Mouse (Mus musculus): ENCODE results near the gene 2210016L21Rik. TPM values are rescaled to one million over a fixed set of nuclear protein-coding genes. Genes with fewer than 3 reads are reported as not detected.

Gene 2210016L21Rik
- polyA plus RNA-seq, 1 experiment, result 20.6 TPM

- Histone ChIP-seq H3K79me2 (ENCODE audit: control insufficient read depth, insufficient read depth) (no peaks in the 10 kb centered on the region), H3K27me3 (ENCODE audit: control insufficient read depth, insufficient read depth, insufficient read length) (no peaks in the 10 kb centered on the region), H3K36me3 (ENCODE audit: control insufficient read depth, insufficient read depth) (no peaks in the 10 kb centered on the region), H3K4me3 (ENCODE audit: insufficient read depth, poor library complexity, severe bottlenecking) (no peak overlapping the region), H3ac (ENCODE audit: control insufficient read depth, insufficient read length, low read depth) (no peak overlapping the region), H3K79me3 (ENCODE audit: low read depth) (no peaks in the 10 kb centered on the region)
- TF ChIP-seq MYOD1 (IDR thresholded peaks at IDR 0.05; ENCODE audit: control insufficient read depth, insufficient read length, low read depth) (no peak), USF1 (IDR thresholded peaks at IDR 0.05; ENCODE audit: low read depth) (no peak), CTCF (IDR thresholded peaks at IDR 0.05; ENCODE audit: control insufficient read depth, insufficient read depth, insufficient read length) (peak; percentile 31), MAX (IDR thresholded peaks at IDR 0.05) (no peak), MYOG (IDR thresholded peaks at IDR 0.05; ENCODE audit: control insufficient read depth, extremely low read depth, insufficient read length) (no peak), FOSL1 (IDR thresholded peaks at IDR 0.05; ENCODE audit: insufficient read depth, low read length, poor library complexity, severe bottlenecking) (no peak), CEBPB (IDR thresholded peaks at IDR 0.05; ENCODE audit: low read depth) (no peak)
These were observed 39.5 kb upstream of the 2210016L21Rik start for GRCm38 (mm10) chr5:114902413-114902812.

DNA sequence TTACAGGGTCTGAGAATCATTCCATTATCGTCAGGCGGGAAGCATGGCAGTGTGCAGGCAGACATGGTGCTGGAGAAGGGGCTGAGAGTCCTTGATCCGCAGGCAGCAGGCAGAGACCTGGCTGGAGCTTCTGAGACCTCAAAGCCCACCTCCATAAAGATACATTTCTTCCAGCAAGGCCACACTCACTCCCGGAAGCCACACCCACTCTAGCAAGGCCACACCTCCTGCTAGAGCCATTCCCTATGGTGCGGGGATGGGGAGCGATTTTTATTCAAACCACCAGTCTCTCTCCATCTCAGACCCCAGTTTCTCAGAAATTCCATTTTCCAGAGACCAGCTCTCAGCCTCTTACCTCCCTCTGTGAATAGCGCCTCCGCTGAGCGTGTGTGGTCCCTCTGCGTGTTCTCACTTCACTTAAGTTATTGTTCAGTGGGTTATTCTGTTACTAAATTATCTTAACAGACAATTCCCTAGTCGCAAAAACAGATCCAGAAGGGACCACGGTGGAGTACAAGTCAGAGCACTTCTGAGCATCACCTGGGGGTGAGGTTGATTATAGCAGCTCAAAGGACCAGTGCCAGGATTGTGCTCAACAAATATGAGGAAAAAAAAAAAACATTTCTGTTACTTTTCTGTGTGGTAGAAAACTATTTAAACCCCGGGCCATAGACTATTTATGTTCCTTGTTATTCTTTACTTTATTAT, 33.2 kb upstream of the 2210016L21Rik start:
- Histone ChIP-seq H3K4me3 (ENCODE audit: insufficient read depth, poor library complexity, severe bottlenecking) (no peak overlapping the region), H3K79me2 (ENCODE audit: control insufficient read depth, insufficient read depth) (no peaks in the 10 kb centered on the region), H3K36me3 (ENCODE audit: control insufficient read depth, insufficient read depth) (no peaks in the 10 kb centered on the region), H3ac (ENCODE audit: control insufficient read depth, insufficient read length, low read depth) (no peak overlapping the region), H3K27me3 (ENCODE audit: control insufficient read depth, insufficient read depth, insufficient read length) (no peaks in the 10 kb centered on the region), H3K79me3 (ENCODE audit: low read depth) (no peaks in the 10 kb centered on the region)
- TF ChIP-seq FOSL1 (IDR thresholded peaks at IDR 0.05; ENCODE audit: insufficient read depth, low read length, poor library complexity, severe bottlenecking) (no peak), MYOD1 (IDR thresholded peaks at IDR 0.05; ENCODE audit: control insufficient read depth, insufficient read length, low read depth) (no peak), USF1 (IDR thresholded peaks at IDR 0.05; ENCODE audit: low read depth) (no peak), MAX (IDR thresholded peaks at IDR 0.05) (no peak), CEBPB (IDR thresholded peaks at IDR 0.05; ENCODE audit: low read depth) (no peak), CTCF (IDR thresholded peaks at IDR 0.05; ENCODE audit: control insufficient read depth, insufficient read depth, insufficient read length) (no peak), MYOG (IDR thresholded peaks at IDR 0.05; ENCODE audit: control insufficient read depth, extremely low read depth, insufficient read length) (no peak)

DNA sequence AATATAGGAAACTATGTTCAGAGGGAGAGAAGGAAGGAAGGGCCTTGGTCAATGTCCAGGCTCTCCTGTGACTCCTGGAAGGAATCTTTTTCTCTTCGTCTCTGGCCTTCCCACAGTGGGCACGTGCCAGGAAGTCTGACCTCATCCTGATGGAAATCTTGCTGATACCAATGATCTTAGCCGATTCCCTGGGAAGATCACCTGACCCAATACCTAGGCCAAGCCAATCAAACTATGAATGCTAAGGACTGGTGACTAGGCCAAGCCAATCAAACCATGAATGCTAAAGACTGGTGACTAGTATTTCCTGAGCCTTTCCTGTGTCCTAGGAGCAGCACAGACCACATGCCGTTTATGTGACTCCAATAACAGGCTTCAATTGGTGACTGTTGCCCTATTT, 28.3 kb upstream of the 2210016L21Rik start:
- TF ChIP-seq USF1 (IDR thresholded peaks at IDR 0.05; ENCODE audit: low read depth) (no peak), MYOG (IDR thresholded peaks at IDR 0.05; ENCODE audit: control insufficient read depth, extremely low read depth, insufficient read length) (no peak), MYOD1 (IDR thresholded peaks at IDR 0.05; ENCODE audit: control insufficient read depth, insufficient read length, low read depth) (no peak), FOSL1 (IDR thresholded peaks at IDR 0.05; ENCODE audit: insufficient read depth, low read length, poor library complexity, severe bottlenecking) (no peak), CEBPB (IDR thresholded peaks at IDR 0.05; ENCODE audit: low read depth) (no peak), CTCF (IDR thresholded peaks at IDR 0.05; ENCODE audit: control insufficient read depth, insufficient read depth, insufficient read length) (no peak), MAX (IDR thresholded peaks at IDR 0.05) (no peak)
- H3K79me2 ChIP-seq (ENCODE audit: control insufficient read depth, insufficient read depth), result no peaks in the 10 kb centered on the region
- no peak overlapping the region for H3K4me3 ChIP-seq (ENCODE audit: insufficient read depth, poor library complexity, severe bottlenecking)

GRCm38 (mm10) chr5:114914855-114915254, 27.1 kb upstream of the 2210016L21Rik start:
- TF ChIP-seq MYOG (IDR thresholded peaks at IDR 0.05; ENCODE audit: control insufficient read depth, extremely low read depth, insufficient read length), result no peak
- no peak for TF ChIP-seq USF1 (IDR thresholded peaks at IDR 0.05; ENCODE audit: low read depth)
- no peak for TF ChIP-seq MAX (IDR thresholded peaks at IDR 0.05)
- no peak for TF ChIP-seq FOSL1 (IDR thresholded peaks at IDR 0.05; ENCODE audit: insufficient read depth, low read length, poor library complexity, severe bottlenecking)
- Histone ChIP-seq H3K79me3 (ENCODE audit: low read depth) (no peaks in the 10 kb centered on the region), H3K36me3 (ENCODE audit: control insufficient read depth, insufficient read depth) (no peaks in the 10 kb centered on the region), H3K27me3 (ENCODE audit: control insufficient read depth, insufficient read depth, insufficient read length) (no peaks in the 10 kb centered on the region), H3ac (ENCODE audit: control insufficient read depth, insufficient read length, low read depth) (no peak overlapping the region), H3K79me2 (ENCODE audit: control insufficient read depth, insufficient read depth) (no peaks in the 10 kb centered on the region), H3K4me3 (ENCODE audit: insufficient read depth, poor library complexity, severe bottlenecking) (no peak overlapping the region)

More for the DNA sequence above, 28.3 kb upstream of the 2210016L21Rik start:
- Histone ChIP-seq H3K36me3 (ENCODE audit: control insufficient read depth, insufficient read depth) (no peaks in the 10 kb centered on the region), H3K27me3 (ENCODE audit: control insufficient read depth, insufficient read depth, insufficient read length) (no peaks in the 10 kb centered on the region), H3ac (ENCODE audit: control insufficient read depth, insufficient read length, low read depth) (no peak overlapping the region), H3K79me3 (ENCODE audit: low read depth) (no peaks in the 10 kb centered on the region)

- Histone ChIP-seq H3K36me3 (ENCODE audit: control insufficient read depth, insufficient read depth) (no peaks in the 10 kb centered on the region), H3K79me2 (ENCODE audit: control insufficient read depth, insufficient read depth) (no peaks in the 10 kb centered on the region), H3K79me3 (ENCODE audit: low read depth) (no peaks in the 10 kb centered on the region), H3ac (ENCODE audit: control insufficient read depth, insufficient read length, low read depth) (no peak overlapping the region), H3K4me3 (ENCODE audit: insufficient read depth, poor library complexity, severe bottlenecking) (no peak overlapping the region), H3K27me3 (ENCODE audit: control insufficient read depth, insufficient read depth, insufficient read length) (no peaks in the 10 kb centered on the region)
- TF ChIP-seq MYOD1 (IDR thresholded peaks at IDR 0.05; ENCODE audit: control insufficient read depth, insufficient read length, low read depth) (no peak), MYOG (IDR thresholded peaks at IDR 0.05; ENCODE audit: control insufficient read depth, extremely low read depth, insufficient read length) (no peak), CTCF (IDR thresholded peaks at IDR 0.05; ENCODE audit: control insufficient read depth, insufficient read depth, insufficient read length) (no peak), FOSL1 (IDR thresholded peaks at IDR 0.05; ENCODE audit: insufficient read depth, low read length, poor library complexity, severe bottlenecking) (no peak), CEBPB (IDR thresholded peaks at IDR 0.05; ENCODE audit: low read depth) (no peak), USF1 (IDR thresholded peaks at IDR 0.05; ENCODE audit: low read depth) (no peak), MAX (IDR thresholded peaks at IDR 0.05) (no peak)
These were observed 26.1 kb upstream of the 2210016L21Rik start for GRCm38 (mm10) chr5:114915854-114916253.

Measured in C2C12 (cell line).